In the genomic region with DNA sequence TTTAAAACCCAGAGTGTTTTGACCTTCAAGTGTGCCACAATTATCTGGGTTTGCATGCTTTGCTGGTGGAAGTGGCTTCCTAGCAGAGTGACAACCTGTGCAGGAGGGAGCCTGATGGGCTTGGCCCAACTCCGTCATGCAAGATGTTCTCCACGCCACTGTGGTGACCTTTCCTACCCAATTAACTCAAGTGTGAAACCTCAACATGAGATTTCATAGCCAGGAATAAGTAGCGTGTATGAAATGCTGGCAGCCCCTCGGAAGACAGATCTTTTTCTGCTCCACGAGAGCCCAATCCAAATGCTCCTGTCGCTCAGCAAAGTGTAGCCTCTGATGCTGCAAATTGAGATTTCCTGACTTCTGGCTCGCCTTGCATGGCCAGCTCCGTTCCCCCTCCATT, we compare ENCODE assay signal across 24 mouse cellular contexts. TPM values are rescaled to one million over a fixed set of nuclear protein-coding genes. Genes with fewer than 3 reads are reported as not detected.
A peak's percentile ranks its signal among the peaks of the same experiment; 100 is the strongest.
DNase-seq lines count a peak whose midpoint lies in the region; ATAC-seq and TF ChIP-seq lines count a peak whose summit lies in the region.
"Had no signal": no experiment of that assay in that cellular context is flagged by ENCODE, and none has a peak within 500 bp of the region (broad histone marks: within the 10 kb centered on the region; RNA-seq: fewer than 3 reads in every experiment).

No protein-coding gene starts in this region.

- peak; percentile 47 to 56 for DNase-seq in cerebellum, postnatal 14 days
- DNase-seq in cerebellum, postnatal 25 days: no peak
- peak; percentile 59 for DNase-seq in hindbrain, postnatal 0 days (ENCODE audit: low spot score)
- DNase-seq in hindbrain, embryonic 14.5 days (ENCODE audit: low spot score): no peak
- DNase-seq in kidney, adult 11 months: no peak
- DNase-seq: adrenal gland, postnatal 14 days; cerebellum, adult 18-20 months; cerebellum, adult 9-11 months; gastrocnemius, postnatal 10 days; heart, adult 2 months; heart, postnatal 14 days had no signal

- H3K9ac ChIP-seq in hindbrain, postnatal 0 days (replicated peaks; ENCODE audit: low read length): no peak overlapping the region
- H3K9ac ChIP-seq in hindbrain, embryonic 14.5 days: no peak overlapping the region
- no peak overlapping the region for H3K9ac ChIP-seq in kidney, embryonic 16.5 days (replicated peaks; ENCODE audit: low read length)
- no peak overlapping the region for H3K9ac ChIP-seq in midbrain, embryonic 15.5 days
- no peak overlapping the region for H3K9ac ChIP-seq in midbrain, embryonic 16.5 days (ENCODE audit: low read depth, low read length)
- H3K9ac ChIP-seq: embryonic facial prominence, embryonic 12.5 days; forebrain, embryonic 15.5 days; heart, embryonic 15.5 days had no signal

- no peaks in the 10 kb centered on the region for H3K4me1 ChIP-seq in hindbrain, postnatal 0 days (ENCODE audit: insufficient read depth, low read length)
- H3K4me1 ChIP-seq in hindbrain, embryonic 14.5 days (replicated peaks; ENCODE audit: control insufficient read depth, insufficient read depth, low read length): no peaks in the 10 kb centered on the region
- no peaks in the 10 kb centered on the region for H3K4me1 ChIP-seq in kidney, embryonic 16.5 days (ENCODE audit: insufficient read depth, low read length)
- H3K4me1 ChIP-seq in midbrain, embryonic 15.5 days: peaks cover 9% of the 10 kb centered on the region; the same call in 1 of the 2 replicates
- H3K4me1 ChIP-seq in midbrain, embryonic 16.5 days (ENCODE audit: control insufficient read depth, insufficient read depth, low read length): peaks cover 5% of the 10 kb centered on the region
- H3K4me1 ChIP-seq: embryonic facial prominence, embryonic 12.5 days; forebrain, embryonic 15.5 days; heart, embryonic 15.5 days had no signal

- H3K4me2 ChIP-seq in hindbrain, postnatal 0 days (ENCODE audit: low read depth, low read length): no peak overlapping the region
- H3K4me2 ChIP-seq in hindbrain, embryonic 14.5 days (replicated peaks): no peak overlapping the region
- no peak overlapping the region for H3K4me2 ChIP-seq in kidney, embryonic 16.5 days (replicated peaks; ENCODE audit: low read depth, low read length)
- no peak overlapping the region for H3K4me2 ChIP-seq in midbrain, embryonic 15.5 days
- no peak overlapping the region for H3K4me2 ChIP-seq in midbrain, embryonic 16.5 days (ENCODE audit: low read length)
- H3K4me2 ChIP-seq: embryonic facial prominence, embryonic 12.5 days; forebrain, embryonic 15.5 days; heart, embryonic 11.5 days; heart, embryonic 15.5 days had no signal

- H3K4me3 ChIP-seq in hindbrain, postnatal 0 days (ENCODE audit: low read length): no peak overlapping the region
- no peak overlapping the region for H3K4me3 ChIP-seq in hindbrain, embryonic 14.5 days (replicated peaks; ENCODE audit: low read length)
- H3K4me3 ChIP-seq in kidney, embryonic 16.5 days (ENCODE audit: low read length): no peak overlapping the region
- no peak overlapping the region for H3K4me3 ChIP-seq in midbrain, embryonic 15.5 days
- H3K4me3 ChIP-seq in midbrain, embryonic 16.5 days (ENCODE audit: low read depth, low read length): no peak overlapping the region
- H3K4me3 ChIP-seq: embryonic facial prominence, embryonic 12.5 days; forebrain, embryonic 15.5 days; heart, adult 2 months; heart, embryonic 15.5 days; hindbrain, embryonic 10.5 days had no signal

- no peaks in the 10 kb centered on the region for H3K27me3 ChIP-seq in hindbrain, postnatal 0 days (ENCODE audit: insufficient read depth, low read length)
- H3K27me3 ChIP-seq in hindbrain, embryonic 14.5 days (ENCODE audit: control insufficient read depth, insufficient read depth, low read length): no peaks in the 10 kb centered on the region
- no peaks in the 10 kb centered on the region for H3K27me3 ChIP-seq in kidney, embryonic 16.5 days (ENCODE audit: insufficient read depth, low read length)
- no peaks in the 10 kb centered on the region for H3K27me3 ChIP-seq in midbrain, embryonic 15.5 days (replicated peaks)
- H3K27me3 ChIP-seq in midbrain, embryonic 16.5 days (ENCODE audit: control insufficient read depth, insufficient read depth, low read depth, low read length): no peaks in the 10 kb centered on the region
- H3K27me3 ChIP-seq: embryonic facial prominence, embryonic 12.5 days; forebrain, embryonic 15.5 days; heart, embryonic 15.5 days had no signal

- TF ChIP-seq CTCF in hindbrain, postnatal 0 days (IDR thresholded peaks at IDR 0.05; ENCODE audit: low read depth): no peak

- H3K27ac ChIP-seq in hindbrain, postnatal 0 days: peak overlapping the region; percentile 29; the same call in 1 of the 2 replicates
- H3K27ac ChIP-seq in hindbrain, embryonic 14.5 days: no peak overlapping the region
- peak overlapping the region; percentile 3; the same call in 1 of the 2 replicates for H3K27ac ChIP-seq in kidney, embryonic 16.5 days (ENCODE audit: low read length)
- 0 out of 2 replicates have a peak overlapping the region, but pooled peaks have one; percentile 27 for H3K27ac ChIP-seq in midbrain, embryonic 15.5 days
- no peak overlapping the region for H3K27ac ChIP-seq in midbrain, embryonic 16.5 days (ENCODE audit: low read length)
- H3K27ac ChIP-seq: embryonic facial prominence, embryonic 12.5 days; forebrain, embryonic 15.5 days; heart, adult 2 months; heart, embryonic 15.5 days; hindbrain, embryonic 10.5 days had no signal

- ATAC-seq in hindbrain, postnatal 0 days: peak; percentile 33; the same call in 1 of the 2 replicates
- ATAC-seq in hindbrain, embryonic 14.5 days (ENCODE audit: low FRiP score): no peak
- no peak for ATAC-seq in kidney, embryonic 16.5 days (ENCODE audit: low FRiP score, low TSS enrichment)
- no peak for ATAC-seq in midbrain, embryonic 15.5 days (replicated peaks)
- no peak; the same call in 1 of the 2 replicates for ATAC-seq in midbrain, embryonic 16.5 days
- ATAC-seq: activated CD4-positive, CD25-positive, alpha-beta regulatory T cell, adult 4 months; forebrain, embryonic 15.5 days; inflammation-experienced regulatory T-cells, adult 6 months had no signal

- peaks cover 16% of the 10 kb centered on the region for H3K36me3 ChIP-seq in hindbrain, postnatal 0 days (ENCODE audit: insufficient read depth, low read length)
- peaks cover 62% of the 10 kb centered on the region for H3K36me3 ChIP-seq in hindbrain, embryonic 14.5 days (replicated peaks; ENCODE audit: control insufficient read depth, insufficient read depth)
- H3K36me3 ChIP-seq in kidney, embryonic 16.5 days (ENCODE audit: insufficient read depth, low read length): peaks cover 86% of the 10 kb centered on the region
- H3K36me3 ChIP-seq in midbrain, embryonic 15.5 days (replicated peaks): peaks cover 5% of the 10 kb centered on the region; the same call in 1 of the 2 replicates
- H3K36me3 ChIP-seq in midbrain, embryonic 16.5 days (ENCODE audit: control insufficient read depth, insufficient read depth, low read length): peaks cover 3% of the 10 kb centered on the region; the same call in 1 of the 2 replicates

- no peaks in the 10 kb centered on the region for H3K9me3 ChIP-seq in hindbrain, postnatal 0 days (ENCODE audit: low read length)
- H3K9me3 ChIP-seq in hindbrain, embryonic 14.5 days (ENCODE audit: control insufficient read depth, low read length): no peaks in the 10 kb centered on the region
- H3K9me3 ChIP-seq in kidney, embryonic 16.5 days (ENCODE audit: low read length): no peaks in the 10 kb centered on the region
- no peaks in the 10 kb centered on the region for H3K9me3 ChIP-seq in midbrain, embryonic 15.5 days
- H3K9me3 ChIP-seq in midbrain, embryonic 16.5 days (replicated peaks; ENCODE audit: control insufficient read depth, low read length, poor library complexity, severe bottlenecking): no peaks in the 10 kb centered on the region
- H3K9me3 ChIP-seq: embryonic facial prominence, embryonic 12.5 days; forebrain, embryonic 15.5 days; heart, embryonic 15.5 days; hindbrain, embryonic 10.5 days had no signal

- 66% methylated on average over 8 of the region's 8 CpGs for WGBS in hindbrain, postnatal 0 days
- 78% methylated on average over 8 of the region's 8 CpGs for WGBS in hindbrain, embryonic 14.5 days
- WGBS in kidney, embryonic 16.5 days: 75% methylated on average over 8 of the region's 8 CpGs
- WGBS in midbrain, embryonic 15.5 days: 82% methylated on average over 8 of the region's 8 CpGs
- WGBS in midbrain, embryonic 16.5 days: 81% methylated on average over 8 of the region's 8 CpGs

RNA-seq across cellular contexts. Expression of a gene that starts 19.1 kb away (rescaled TPM):
- not detected in 2 replicates for total RNA-seq in hindbrain, postnatal 0 days (2014; rRNA removed)
- polyA plus RNA-seq in hindbrain, postnatal 0 days (2015; fragmentation: Nextera tagmentation; extraction: Ambion mirVana): 0.06 TPM in 1 of 2 replicates, not detected in the other
- not detected in 2 replicates for polyA plus RNA-seq in hindbrain, embryonic 14.5 days (2014; fragmentation: Nextera tagmentation; extraction: Ambion mirVana)
- 0.09 TPM in 1 of 2 replicates, not detected in the other for polyA plus RNA-seq in kidney, embryonic 16.5 days (2015; fragmentation: Nextera tagmentation; extraction: Ambion mirVana)
- polyA plus RNA-seq in midbrain, embryonic 15.5 days (2015; fragmentation: Nextera tagmentation; extraction: Ambion mirVana): 0.05 and 0.09 TPM in 2 replicates
- 0.14 and 0.18 TPM in 2 replicates for polyA plus RNA-seq in midbrain, embryonic 16.5 days (2015; fragmentation: Nextera tagmentation; extraction: Ambion mirVana)
- total RNA-seq: adrenal gland, adult 18-20 months; adrenal gland, postnatal 14 days; gastrocnemius, postnatal 10 days; heart, adult 2 months; heart, postnatal 14 days; MEL had no signal
- polyA plus RNA-seq: cortical plate, adult 2 months; heart, embryonic 11.5 days had no signal

RNA-seq across cellular contexts. Expression of a gene that starts 54.5 kb away (rescaled TPM):
- 27.3 and 28.9 TPM in 2 replicates for total RNA-seq in hindbrain, postnatal 0 days (2014; rRNA removed)
- 8.7 and 9.1 TPM in 2 replicates for polyA plus RNA-seq in hindbrain, postnatal 0 days (2015; fragmentation: Nextera tagmentation; extraction: Ambion mirVana)
- 5.0 and 5.6 TPM in 2 replicates for polyA plus RNA-seq in hindbrain, embryonic 14.5 days (2014; fragmentation: Nextera tagmentation; extraction: Ambion mirVana)
- polyA plus RNA-seq in kidney, embryonic 16.5 days (2015; fragmentation: Nextera tagmentation; extraction: Ambion mirVana): 1.4 and 1.5 TPM in 2 replicates
- 19.6 and 20.2 TPM in 2 replicates for polyA plus RNA-seq in midbrain, embryonic 15.5 days (2015; fragmentation: Nextera tagmentation; extraction: Ambion mirVana)
- polyA plus RNA-seq in midbrain, embryonic 16.5 days (2015; fragmentation: Nextera tagmentation; extraction: Ambion mirVana): 16.4 and 20.9 TPM in 2 replicates
- total RNA-seq: heart, adult 2 months; MEL had no signal
- polyA plus RNA-seq: activated CD4-positive, CD25-positive, alpha-beta regulatory T cell, adult 4 months; heart, adult 2 months; heart, embryonic 11.5 days; heart, embryonic 15.5 days had no signal

Comparison
In these comparisons a context has a peak if more than half of its experiments do, and no peak if none do; other contexts are left out.
1. DNase-seq: peak in cerebellum, postnatal 14 days (2 of 2) and hindbrain, postnatal 0 days (single experiment); none in cerebellum, postnatal 25 days (0 of 2), hindbrain, embryonic 14.5 days (single experiment) and kidney, adult 11 months (single experiment).
2. H3K27ac ChIP-seq: peak in hindbrain, postnatal 0 days (single experiment), kidney, embryonic 16.5 days (single experiment) and midbrain, embryonic 15.5 days (single experiment); none in hindbrain, embryonic 14.5 days (single experiment) and midbrain, embryonic 16.5 days (single experiment).